8 mouse cellular contexts compared by ENCODE assay signal in the genomic region with DNA sequence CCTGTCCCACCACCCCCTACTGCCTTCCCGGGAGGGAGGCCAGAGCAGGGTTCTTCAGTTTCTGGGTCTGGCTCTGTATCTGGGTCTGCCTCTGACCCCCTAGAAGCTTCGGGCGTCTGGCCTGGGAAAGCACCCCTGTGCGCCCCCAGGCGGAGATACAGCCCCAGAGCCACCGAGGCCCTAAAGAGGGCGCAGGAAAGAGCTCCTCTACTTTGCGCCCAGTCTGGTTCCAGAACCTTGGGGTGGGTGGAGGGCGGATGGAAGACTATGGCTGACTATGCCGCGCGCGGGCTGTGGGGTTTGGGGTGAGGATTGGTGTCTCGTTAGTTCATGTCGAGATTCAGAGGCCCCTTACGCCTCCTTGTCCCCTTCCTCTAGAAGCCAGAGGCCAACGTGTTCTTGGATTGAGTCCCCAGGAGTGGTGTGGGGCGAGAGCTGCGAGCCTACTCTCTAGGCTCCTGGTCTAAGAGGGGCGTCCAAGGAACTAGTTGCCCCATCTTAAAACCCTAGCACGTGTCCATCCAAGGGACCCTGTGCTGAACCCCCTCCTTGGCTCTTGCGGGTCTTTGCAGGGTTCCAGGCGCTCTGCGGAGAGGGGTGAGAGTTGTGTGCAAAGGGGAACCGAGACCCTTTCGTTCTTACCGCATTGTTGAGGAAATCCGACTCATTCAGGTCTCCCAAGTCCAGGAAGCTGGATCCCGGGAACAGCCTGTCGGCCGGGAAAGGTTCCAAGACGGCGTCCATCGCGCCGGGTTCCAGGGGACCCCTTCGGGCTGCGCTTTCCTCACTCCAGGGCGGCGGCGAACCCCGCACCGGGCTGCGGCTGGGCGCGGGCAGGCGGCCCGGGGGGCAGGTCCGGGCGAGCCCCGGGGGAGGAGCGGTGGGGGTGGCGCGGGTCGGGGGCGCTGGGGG. TPM values are rescaled to one million over a fixed set of nuclear protein-coding genes. Genes with fewer than 3 reads are reported as not detected.
DNase-seq lines count a peak whose midpoint lies in the region; ATAC-seq and TF ChIP-seq lines count a peak whose summit lies in the region.

No protein-coding gene starts in this region.

- H3K27ac ChIP-seq in gastrocnemius, adult 2 months = peak overlapping the region; percentile 82
- peak overlapping the region; percentile 86 for H3K27ac ChIP-seq in lung, embryonic 14.5 days (ENCODE audit: low read depth)

- intact Hi-C loops in gastrocnemius, adult 2 months (cut with DNase I) = loop anchor here (5.0 kb wide), 1 partner anchor 36 kb away; no protein-coding TSS in a partner anchor

- DNase-seq in ovary, postnatal 36 days (ENCODE audit: low spot score) = peak; percentile 48
- no peak for DNase-seq in ovary, postnatal 10 days (ENCODE audit: low spot score)
- peak; percentile 35 for DNase-seq in adrenal gland, postnatal 25 days
- peak; percentile 76 for DNase-seq in gastrocnemius, adult 2 months
- peak; percentile 28 for DNase-seq in induced T-regulatory cell, adult 2 months (ENCODE audit: low read depth)
- peak; percentile 84 for DNase-seq in lung, embryonic 14.5 days
- DNase-seq in retina, embryonic 14.5 days (ENCODE audit: low spot score) = peak; percentile 52
- DNase-seq in spleen, postnatal 4 days (ENCODE audit: low spot score in 2 of 2) = no peak

- peak; percentile 53 for ATAC-seq in lung, embryonic 14.5 days (ENCODE audit: insufficient read depth)

- no peaks in the 10 kb centered on the region for H3K36me3 ChIP-seq in lung, embryonic 14.5 days (ENCODE audit: insufficient read depth)

- H3K4me1 ChIP-seq in lung, embryonic 14.5 days (ENCODE audit: insufficient read depth) = peaks cover 24% of the 10 kb centered on the region

- peak; percentile 69 for TF ChIP-seq CTCF in gastrocnemius, adult 2 months (IDR thresholded peaks at IDR 0.05)
- TF ChIP-seq CTCF in lung, embryonic 14.5 days (IDR thresholded peaks at IDR 0.05; ENCODE audit: low read depth) = peak; percentile 68

- peak overlapping the region; percentile 84 for H3K4me3 ChIP-seq in gastrocnemius, adult 2 months
- H3K4me3 ChIP-seq in lung, embryonic 14.5 days (ENCODE audit: low read depth, low read length) = peak overlapping the region; percentile 77

- H3K9ac ChIP-seq in lung, embryonic 14.5 days = peak overlapping the region; percentile 65

- H3K27me3 ChIP-seq in lung, embryonic 14.5 days (ENCODE audit: insufficient read depth, low read length) = 0 out of 2 replicates have a peak, but pooled peaks cover 3% of the 10 kb centered on the region

- peak overlapping the region; percentile 93 for H3K4me2 ChIP-seq in lung, embryonic 14.5 days

- WGBS in lung, embryonic 14.5 days = 2% methylated on average over 56 of the region's 56 CpGs

- H3K9me3 ChIP-seq in lung, embryonic 14.5 days (ENCODE audit: low read depth, low read length) = no peaks in the 10 kb centered on the region

RNA-seq across cellular contexts. Expression of gene Creb3l1, which starts 0.7 kb away (rescaled TPM):
- total RNA-seq in adrenal gland, postnatal 25 days (2021) = 4.3 and 8.4 TPM in 2 replicates
- 1 to 10 TPM; 2.2 to 6.6 TPM for total RNA-seq in gastrocnemius, adult 2 months (2021)
- 18.6 and 19.3 TPM in 2 replicates for polyA plus RNA-seq in lung, embryonic 14.5 days (2014; fragmentation: Nextera tagmentation; extraction: Ambion mirVana)

RNA-seq across cellular contexts. Expression of gene Dgkz, which starts 48.0 kb away (rescaled TPM):
- total RNA-seq in adrenal gland, postnatal 25 days (2021) = 42.2 and 61.5 TPM in 2 replicates
- total RNA-seq in gastrocnemius, adult 2 months (2021) = 10 to 100 TPM; 33.7 to 37.5 TPM
- 59.2 and 63.9 TPM in 2 replicates for polyA plus RNA-seq in lung, embryonic 14.5 days (2014; fragmentation: Nextera tagmentation; extraction: Ambion mirVana)

Comparison
In these comparisons a context has a peak if more than half of its experiments do, and no peak if none do; other contexts are left out.
1. DNase-seq: peak in ovary, postnatal 36 days (single experiment), adrenal gland, postnatal 25 days (single experiment), gastrocnemius, adult 2 months (single experiment), induced T-regulatory cell, adult 2 months (single experiment), lung, embryonic 14.5 days (single experiment) and retina, embryonic 14.5 days (single experiment); none in ovary, postnatal 10 days (single experiment) and spleen, postnatal 4 days (0 of 2).